In genomic region chr7:141902269-141902729, GRCm38 (mm10) we compare ENCODE assay signal across 8 mouse cellular contexts. TPM values are rescaled to one million over a fixed set of nuclear protein-coding genes. Genes with fewer than 3 reads are reported as not detected.
DNase-seq lines count a peak whose midpoint lies in the region; ATAC-seq lines count a peak whose summit lies in the region.

No protein-coding gene starts in this region.

- peaks cover 15% of the 10 kb centered on the region; the same call in 1 of the 2 replicates for H3K27me3 ChIP-seq in intestine, embryonic 14.5 days (replicated peaks; ENCODE audit: control insufficient read depth, insufficient read depth, low read length)

- H3K9me3 ChIP-seq in intestine, embryonic 14.5 days (ENCODE audit: control insufficient read depth, low read length) = no peaks in the 10 kb centered on the region

- intact Hi-C loops in left cerebral cortex, postnatal 14 days (cut with DNase I) = loop anchor here (2.0 kb wide), 1 partner anchor 47 kb away; the partner anchor contains the start of gene Brsk2

- peak; percentile 96 for ATAC-seq in intestine, embryonic 14.5 days (replicated peaks; ENCODE audit: low FRiP score, low TSS enrichment, low read depth)

- H3K4me1 ChIP-seq in intestine, embryonic 14.5 days (replicated peaks; ENCODE audit: control insufficient read depth, insufficient read depth, low read length) = peaks cover 15% of the 10 kb centered on the region

- peak overlapping the region; percentile 90 for H3K4me3 ChIP-seq in intestine, embryonic 14.5 days (ENCODE audit: low read depth, low read length)

- peak overlapping the region; percentile 90 for H3K9ac ChIP-seq in intestine, embryonic 14.5 days (ENCODE audit: low read length)

- WGBS in intestine, embryonic 14.5 days = under 1% methylated on average over 43 of the region's 44 CpGs

- DNase-seq in adrenal gland, adult 18-20 months (ENCODE audit: low spot score in 2 of 2) = peak; percentile 100
- peak; percentile 100 for DNase-seq in embryo, embryonic 11 days
- peak; percentile 99 for DNase-seq in gastrocnemius, postnatal 25 days
- DNase-seq in intestine, embryonic 14.5 days (ENCODE audit: low spot score) = peak; percentile 99
- DNase-seq in left cerebral cortex, postnatal 14 days (ENCODE audit: low spot score in 2 of 2) = peak; percentile 99
- DNase-seq in mesoderm, embryonic 11.5 days (ENCODE audit: low read depth, low spot score) = peak; percentile 100
- DNase-seq in right cerebral cortex, postnatal 36 days (ENCODE audit: low spot score in 2 of 2) = peak; percentile 97 to 98
- peak; percentile 100 for DNase-seq in yolk sac, embryonic 10.5 days (ENCODE audit: low spot score)

- H3K36me3 ChIP-seq in intestine, embryonic 14.5 days (ENCODE audit: control insufficient read depth, insufficient read depth, low read length) = no peaks in the 10 kb centered on the region

- H3K4me2 ChIP-seq in intestine, embryonic 14.5 days (ENCODE audit: low read length) = peak overlapping the region; percentile 99

- H3K27ac ChIP-seq in intestine, embryonic 14.5 days (ENCODE audit: low read depth) = peak overlapping the region; percentile 62; the same call in 1 of the 2 replicates

RNA-seq across cellular contexts. Expression of gene Tollip, which starts 16.0 kb away (rescaled TPM):
- total RNA-seq in adrenal gland, adult 18-20 months (2021) = 10 to 100 TPM; 57.0 to 57.8 TPM
- total RNA-seq in gastrocnemius, postnatal 25 days (2021) = 10 to 100 TPM; 26.3 to 28.5 TPM
- 47.4 and 48.1 TPM in 2 replicates for polyA plus RNA-seq in intestine, embryonic 14.5 days (2014; fragmentation: Nextera tagmentation; extraction: Ambion mirVana)
- total RNA-seq in left cerebral cortex, postnatal 14 days (2021) = 100 to 1,000 TPM; 142 to 160 TPM

RNA-seq across cellular contexts. Expression of gene Brsk2, which starts 47.3 kb away (rescaled TPM):
- total RNA-seq in adrenal gland, adult 18-20 months (2021) = 1 to 10 TPM; 1.8 to 2.1 TPM
- total RNA-seq in gastrocnemius, postnatal 25 days (2021) = under 1 TPM; 0.11 to 0.26 TPM
- 2.1 and 2.2 TPM in 2 replicates for polyA plus RNA-seq in intestine, embryonic 14.5 days (2014; fragmentation: Nextera tagmentation; extraction: Ambion mirVana)
- total RNA-seq in left cerebral cortex, postnatal 14 days (2021) = 100 to 1,000 TPM; 200 to 202 TPM

Comparison
In these comparisons a context has a peak if more than half of its experiments do, and no peak if none do; other contexts are left out.
1. Peak in every context shown above with its lines: DNase-seq, ATAC-seq, H3K4me3 ChIP-seq and H3K27ac ChIP-seq.
2. RNA of gene Brsk2, which starts 47.3 kb away (total RNA-seq): 200 to 202 TPM in left cerebral cortex, postnatal 14 days; 1.8 to 2.1 TPM in adrenal gland, adult 18-20 months and 0.11 to 0.26 TPM in gastrocnemius, postnatal 25 days; every median in the first group is over 10 times any median in the second.